Mouse (Mus musculus): ENCODE results near the gene Gm3755.
"Not testable (repeated sequence)": the region's sequence is repeated elsewhere in the genome, so short reads cannot be mapped to it uniquely, and the experiment has no call there.

The Gm3755 gene

GRCm38 (mm10) chr14:7450817-7451216 lies at the start of gene Gm3755:
TSS of gene Gm3755 (minus strand) at chr14:7450917.
- not testable (repeated sequence) for DNase-seq

- DNase-seq = not testable (repeated sequence)
Observed at GRCm38 (mm10) chr14:7488731-7489130, 38.0 kb upstream of the Gm3755 start.

- not testable (repeated sequence) for DNase-seq
Observed at GRCm38 (mm10) chr14:7483662-7484061, 32.9 kb upstream of the Gm3755 start, which contains the start of gene Gm3752. TSS of gene Gm3752 (minus strand) at chr14:7483762.

GRCm38 (mm10) chr14:7422496-7422895 lies 28.2 kb downstream of the Gm3755 start:
- not testable (repeated sequence) for DNase-seq
